Mouse (Mus musculus) liver, embryonic 13.5 days (tissue): ENCODE results near the gene Gm10642. TPM values are rescaled to one million over a fixed set of nuclear protein-coding genes. Genes with fewer than 3 reads are reported as not detected.

Experiments used
- ATAC-seq: fragments of 200-750 bp; cut with Nextera tagmentation; 2 replicates; pipeline ENCODE4 v1.8.0; 2017; ENCODE audit warnings: low read depth, mild to moderate bottlenecking, moderate number of reproducible peaks, moderate library complexity
- DNase-seq: peaks from one replicate; pipeline ENCODE4 v3.0.0; 2022
- H3K27ac ChIP-seq: fragments of 300-500 bp; sonication (generic); 2 replicates; pipeline ENCODE4 v1.5.1; 2015; ENCODE audit warnings: moderate library complexity, mild to moderate bottlenecking, inconsistent platforms
- H3K27me3 ChIP-seq: fragments of 300-500 bp; sonication (generic); 2 replicates; pipeline ENCODE4 v1.6.1; 2015; ENCODE audit warnings: mild to moderate bottlenecking, inconsistent platforms
- H3K36me3 ChIP-seq: fragments of 300-500 bp; sonication (generic); 2 replicates; pipeline ENCODE4 v1.6.1; 2015; ENCODE audit warnings: mild to moderate bottlenecking, inconsistent platforms
- H3K4me1 ChIP-seq: fragments of 300-500 bp; sonication (generic); replicated peaks from 2 replicates; pipeline ENCODE4 v1.6.1; 2015; ENCODE audit warnings: inconsistent platforms
- H3K4me2 ChIP-seq: fragments of 300-500 bp; sonication (generic); 2 replicates; pipeline ENCODE4 v1.6.1; 2015; ENCODE audit warnings: inconsistent platforms, mild to moderate bottlenecking, moderate library complexity
- H3K4me3 ChIP-seq: fragments of 300-500 bp; sonication (generic); replicated peaks from 2 replicates; pipeline ENCODE4 v1.5.1; 2015; ENCODE audit warnings: mild to moderate bottlenecking, inconsistent platforms
- H3K9ac ChIP-seq: fragments of 300-500 bp; sonication (generic); 2 replicates; pipeline ENCODE4 v1.6.1; 2015; ENCODE audit warnings: mild to moderate bottlenecking, inconsistent platforms
- H3K9me3 ChIP-seq: fragments of 300-500 bp; sonication (generic); replicated peaks from 2 replicates; pipeline ENCODE4 v1.6.1; 2016; ENCODE audit warnings: inconsistent platforms
- WGBS: fragments of 180-500 bp; shearing (Covaris S2); methylation state at CpG from one replicate; pipeline ENCODE4 v1.1.7; 2015; ENCODE audit not compliant: insufficient replicate concordance; 5-methylcytosine and 5-hydroxymethylcytosine counted together
- polyA plus RNA-seq: library from polyadenylated mRNA; unstranded; fragments of >200 nt; fragmentation: Nextera tagmentation; extraction: Ambion mirVana; gene quantifications from 2 replicates; pipeline ENCODE4 v1.2.1, GENCODE M21; 2015

Gene Gm10642
- 0.71 and 1.0 TPM in 2 replicates for polyA plus RNA-seq

DNA sequence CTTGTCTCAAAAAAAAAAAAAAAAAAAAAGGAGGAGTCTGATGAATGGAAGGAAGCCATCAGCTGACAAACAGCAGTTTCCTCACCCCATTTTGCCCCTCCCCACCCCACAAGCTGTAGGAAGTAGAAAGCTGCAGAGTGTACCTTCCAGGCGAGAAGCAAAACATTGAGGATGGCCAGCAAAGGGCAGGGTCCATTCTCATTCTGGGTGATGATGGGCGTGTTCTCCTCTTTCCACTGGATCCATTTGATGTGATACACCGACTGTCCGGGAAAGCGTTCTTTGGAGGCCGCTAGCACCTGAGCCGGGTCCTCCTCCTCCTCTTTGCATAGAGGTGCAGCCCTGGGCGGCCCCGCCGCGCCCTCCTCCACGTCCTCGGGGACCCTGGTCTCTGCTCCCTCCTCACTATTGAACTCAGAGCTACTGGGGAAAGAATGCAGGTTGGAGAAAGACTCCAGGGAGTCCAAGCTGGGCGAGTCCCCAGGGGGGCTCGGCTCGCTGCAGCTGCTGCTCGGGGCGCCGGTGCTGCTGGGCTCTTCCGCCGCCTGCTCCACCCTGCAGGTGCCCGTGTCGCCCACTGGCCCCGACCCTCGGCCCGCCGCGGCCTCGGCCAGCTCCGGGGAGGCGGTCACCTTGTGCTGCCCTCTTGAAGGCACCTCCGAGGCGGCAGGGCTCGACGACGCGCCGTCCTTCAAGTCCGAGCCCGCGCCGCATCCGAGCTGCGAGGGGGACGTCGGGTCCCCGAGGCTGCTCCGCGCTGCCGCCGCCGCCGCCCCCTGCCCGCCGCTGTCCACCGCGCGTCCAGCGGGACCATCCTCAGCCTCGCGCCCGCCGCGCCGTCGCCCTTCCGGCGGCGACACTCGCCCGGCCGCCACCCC is at the start of gene Gm10642:
Gene Gm10642, plus strand, starts transcription at position 122 of the 878 bp plus-strand sequence.
- peak within 1 kb of the TSS; percentile 95 for H3K9ac ChIP-seq
- peaks cover 57% of the 10 kb centered on the region for H3K4me1 ChIP-seq
- H3K9me3 ChIP-seq: no peaks in the 10 kb centered on the region
- H3K27me3 ChIP-seq: no peaks in the 10 kb centered on the region
- peak within 1 kb of the TSS; percentile 96 for H3K27ac ChIP-seq
- H3K4me3 ChIP-seq: peak within 1 kb of the TSS; percentile 78
- 0% methylated on average over 49 of the region's 72 CpGs for WGBS
- DNase-seq: peak; percentile 42
- peak within 1 kb of the TSS; percentile 70 for H3K4me2 ChIP-seq
- peak; percentile 43 for ATAC-seq
- H3K36me3 ChIP-seq: peaks cover 12% of the 10 kb centered on the region

DNA sequence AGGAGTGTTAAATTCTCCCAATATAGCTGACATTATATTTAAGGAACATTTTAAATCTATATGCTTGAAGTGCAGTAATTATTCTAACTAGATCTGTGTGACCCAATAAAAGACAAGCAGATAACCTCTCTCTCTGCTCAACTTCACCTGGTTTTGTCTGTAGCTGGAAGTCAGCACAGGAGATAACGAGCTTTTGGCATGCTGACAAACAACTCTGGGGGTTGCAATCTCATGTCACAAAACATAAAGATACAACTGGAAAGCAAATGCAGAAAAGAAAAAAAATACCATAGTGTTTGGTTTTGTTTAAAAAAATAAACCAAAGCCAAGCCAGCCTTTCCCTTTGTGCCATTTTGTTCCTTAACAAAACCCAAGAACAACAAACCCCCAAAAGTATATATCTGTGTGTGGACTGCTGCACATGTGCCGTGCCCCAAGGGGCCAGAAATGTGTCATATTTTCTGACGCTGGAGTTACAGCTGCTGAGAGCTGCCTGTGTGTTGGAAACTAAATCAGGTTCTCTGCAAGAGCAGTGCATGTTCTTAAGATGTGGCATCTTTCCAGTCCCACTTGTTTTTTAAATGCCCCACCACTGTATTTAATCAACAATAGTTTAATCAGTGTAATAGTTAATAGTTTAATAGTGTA is 44.9 kb upstream of the Gm10642 start:
- WGBS: 80% methylated on average over 3 of the region's 3 CpGs
- DNase-seq (no peak), ATAC-seq (no peak)
- peaks cover 92% of the 10 kb centered on the region for H3K36me3 ChIP-seq
- H3K9ac ChIP-seq: no peak overlapping the region
- no peaks in the 10 kb centered on the region for H3K9me3 ChIP-seq
- H3K27ac ChIP-seq: no peak overlapping the region
- H3K4me3 ChIP-seq: no peak overlapping the region
- no peaks in the 10 kb centered on the region for H3K27me3 ChIP-seq
- H3K4me1 ChIP-seq: no peaks in the 10 kb centered on the region
- no peak overlapping the region for H3K4me2 ChIP-seq

DNA sequence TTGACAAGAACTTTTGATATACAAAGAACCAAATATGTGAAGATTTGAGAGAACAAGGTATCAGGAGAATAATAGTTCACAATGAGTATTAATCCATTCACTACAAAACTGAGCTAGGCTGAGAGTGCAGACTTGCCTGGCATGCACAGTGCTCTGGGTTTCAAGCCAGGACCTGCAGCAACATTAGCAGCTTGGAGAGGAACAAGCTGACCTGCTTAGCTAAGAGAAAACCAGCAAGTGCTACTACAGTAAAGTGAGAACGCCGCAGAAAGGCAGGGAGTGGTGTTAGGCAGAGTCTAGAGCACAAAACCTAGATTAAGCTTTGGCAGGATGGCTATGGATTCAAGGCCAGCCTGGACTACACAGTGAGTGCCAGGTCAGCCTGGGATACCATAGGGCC is 26.3 kb upstream of the Gm10642 start:
- no peak for ATAC-seq
- peaks cover 47% of the 10 kb centered on the region for H3K36me3 ChIP-seq
- WGBS: 79% methylated on average over 2 of the region's 2 CpGs
- no peak for DNase-seq
- H3K9me3 ChIP-seq: no peaks in the 10 kb centered on the region
- no peak overlapping the region for H3K9ac ChIP-seq
- H3K27me3 ChIP-seq: no peaks in the 10 kb centered on the region
- 0 out of 2 replicates have a peak, but pooled peaks cover 6% of the 10 kb centered on the region for H3K4me1 ChIP-seq
- no peak overlapping the region for H3K4me3 ChIP-seq
- no peak overlapping the region for H3K27ac ChIP-seq
- H3K4me2 ChIP-seq: no peak overlapping the region

DNA sequence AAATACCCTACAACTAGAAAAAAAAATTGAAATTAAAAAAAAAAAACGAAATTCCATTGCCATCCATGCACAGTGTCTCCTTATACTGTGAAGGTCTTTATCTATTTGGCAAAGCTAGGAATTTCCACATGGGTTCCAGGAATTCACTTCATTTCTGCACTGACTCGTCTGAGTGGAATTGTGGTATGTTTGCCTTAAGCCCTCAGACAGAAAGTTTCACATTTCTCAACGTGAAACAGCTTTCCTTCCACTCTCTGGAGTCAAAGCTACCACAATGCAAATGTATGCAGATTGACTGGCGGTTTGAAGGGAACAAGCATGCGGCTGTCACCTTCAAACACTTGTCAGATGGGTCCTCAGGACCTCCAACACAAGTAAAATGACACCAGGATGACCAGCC is 24.4 kb upstream of the Gm10642 start:
- Histone ChIP-seq H3K4me2 (no peak overlapping the region), H3K4me1 (0 out of 2 replicates have a peak, but pooled peaks cover 6% of the 10 kb centered on the region), H3K36me3 (peaks cover 37% of the 10 kb centered on the region), H3K4me3 (no peak overlapping the region), H3K9ac (no peak overlapping the region), H3K27me3 (no peaks in the 10 kb centered on the region), H3K9me3 (no peaks in the 10 kb centered on the region), H3K27ac (no peak overlapping the region; the same call in 1 of the 2 replicates)
- ATAC-seq (no peak), DNase-seq (no peak)
- 43% methylated on average over 5 of the region's 5 CpGs for WGBS

DNA sequence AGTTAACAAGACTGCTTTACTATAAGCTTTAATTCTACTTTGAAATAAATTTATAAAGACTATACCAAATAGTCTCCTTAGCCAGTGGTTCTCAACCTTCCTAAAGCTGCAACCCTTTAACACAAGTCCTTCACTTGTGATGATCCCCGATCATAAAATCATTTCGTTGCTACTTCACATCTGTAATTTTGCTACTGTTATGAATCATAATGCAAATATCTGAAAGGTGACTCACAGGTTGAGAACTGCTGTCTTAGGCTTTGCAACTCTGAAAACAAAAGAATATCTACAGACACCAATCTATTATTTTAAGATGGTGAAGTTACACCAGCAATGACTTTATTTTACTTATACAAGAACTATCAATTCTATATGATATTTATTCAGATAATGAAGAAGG is 19.3 kb upstream of the Gm10642 start:
- H3K9me3 ChIP-seq: no peaks in the 10 kb centered on the region
- H3K4me2 ChIP-seq: no peak overlapping the region
- no peak for DNase-seq
- H3K36me3 ChIP-seq: peaks cover 32% of the 10 kb centered on the region
- H3K9ac ChIP-seq: no peak overlapping the region
- no peak overlapping the region for H3K4me3 ChIP-seq
- no peaks in the 10 kb centered on the region for H3K27me3 ChIP-seq
- no peak overlapping the region for H3K27ac ChIP-seq
- WGBS: 84% methylated on average over 2 of the region's 2 CpGs
- no peak for ATAC-seq
- H3K4me1 ChIP-seq: peaks cover 1% of the 10 kb centered on the region; the same call in 1 of the 2 replicates

DNA sequence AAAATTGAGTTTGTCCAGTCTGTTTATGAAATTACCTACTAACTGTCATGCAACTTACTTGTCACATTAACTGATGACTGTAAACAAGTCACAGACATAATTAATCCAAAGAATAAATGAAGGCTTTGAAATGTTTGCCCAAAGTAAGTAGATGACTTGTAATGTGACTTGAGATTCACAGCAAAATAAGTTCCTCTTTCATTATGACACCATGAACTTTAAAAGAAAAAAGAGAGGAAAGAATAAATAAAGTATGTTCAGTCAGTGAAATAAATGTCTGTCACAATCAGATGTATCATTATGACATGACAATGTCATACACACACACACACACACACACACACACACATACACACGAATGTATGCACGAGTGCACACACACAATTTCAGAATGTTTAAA is 5.8 kb upstream of the Gm10642 start:
- H3K4me3 ChIP-seq: no peak overlapping the region
- H3K4me1 ChIP-seq: peaks cover 43% of the 10 kb centered on the region
- no peak overlapping the region for H3K9ac ChIP-seq
- no peak overlapping the region for H3K4me2 ChIP-seq
- no peak overlapping the region for H3K27ac ChIP-seq
- ATAC-seq: no peak
- DNase-seq: no peak
- H3K27me3 ChIP-seq: no peaks in the 10 kb centered on the region
- no peaks in the 10 kb centered on the region for H3K9me3 ChIP-seq
- 66% methylated on average over 2 of the region's 2 CpGs for WGBS
- H3K36me3 ChIP-seq: peaks cover 27% of the 10 kb centered on the region

DNA sequence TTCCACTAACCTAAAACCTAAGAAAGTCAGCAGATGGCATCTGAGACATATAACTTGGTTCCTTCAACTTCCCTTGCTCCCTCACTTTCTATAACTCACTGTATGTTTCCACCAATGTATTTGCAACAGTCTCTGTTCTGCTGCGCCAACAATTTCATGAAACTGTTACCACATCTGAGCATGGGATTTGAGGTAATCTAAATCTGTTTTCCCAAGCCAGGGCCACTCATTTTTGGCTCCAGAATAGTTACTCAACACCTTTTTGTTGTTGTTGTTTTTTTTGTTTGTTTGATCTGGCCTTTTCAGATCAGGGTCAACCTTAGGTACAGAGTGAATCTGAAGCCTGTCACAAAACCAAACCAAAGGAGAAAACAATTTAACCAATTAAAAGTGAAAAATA is 5.1 kb upstream of the Gm10642 start:
- Histone ChIP-seq H3K36me3 (peaks cover 27% of the 10 kb centered on the region), H3K27me3 (no peaks in the 10 kb centered on the region), H3K9me3 (no peaks in the 10 kb centered on the region), H3K4me1 (peaks cover 47% of the 10 kb centered on the region), H3K27ac (no peak overlapping the region), H3K4me2 (no peak overlapping the region), H3K4me3 (no peak overlapping the region), H3K9ac (no peak overlapping the region)
- DNase-seq (no peak), ATAC-seq (no peak)
- 86% methylated on average over 1 of the region's 1 CpGs for WGBS

DNA sequence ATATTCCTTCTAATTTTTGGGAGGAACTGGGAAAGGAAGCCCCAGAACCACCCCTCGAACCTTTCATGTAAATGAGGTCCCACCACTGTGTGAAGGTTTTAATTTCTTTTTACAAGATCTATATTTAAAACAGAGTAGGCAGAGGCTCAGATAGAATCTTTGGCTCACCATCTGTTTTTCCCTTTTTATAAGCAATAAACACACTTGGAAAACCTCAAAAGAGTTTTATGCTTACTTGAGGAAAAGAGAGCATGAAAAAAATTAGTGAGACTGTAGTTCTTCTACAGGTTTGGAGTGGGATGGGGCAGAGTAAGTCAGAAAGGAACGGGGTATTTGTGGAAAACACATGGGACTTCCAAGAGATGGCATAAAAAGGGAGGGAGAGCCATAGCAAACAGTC is 3.8 kb upstream of the Gm10642 start:
- WGBS: 77% methylated on average over 2 of the region's 2 CpGs
- H3K4me2 ChIP-seq: peak overlapping the region; percentile 70

DNA sequence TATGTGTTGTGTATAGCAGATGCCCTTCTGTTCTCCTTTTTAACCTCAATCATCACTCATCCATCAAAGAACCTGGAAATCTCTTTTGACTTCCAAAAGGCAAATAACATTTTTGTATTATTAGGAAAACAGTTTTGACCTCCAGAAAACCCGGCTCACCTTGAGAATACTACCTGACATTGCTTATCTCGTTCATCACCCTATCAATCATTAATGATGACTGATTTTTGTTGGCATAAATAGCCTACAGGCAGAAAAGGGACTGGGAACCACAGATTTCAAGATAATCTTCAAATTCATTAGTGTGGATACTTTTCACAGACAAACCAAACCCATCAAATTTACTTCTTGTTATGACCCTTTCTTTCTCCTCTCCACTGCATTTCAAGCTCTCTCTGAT is 2.2 kb upstream of the Gm10642 start:
- H3K27me3 ChIP-seq: no peaks in the 10 kb centered on the region
- DNase-seq: no peak
- peak overlapping the region; percentile 95 for H3K9ac ChIP-seq
- peak overlapping the region; percentile 70 for H3K4me2 ChIP-seq
- peaks cover 27% of the 10 kb centered on the region for H3K36me3 ChIP-seq
- H3K9me3 ChIP-seq: no peaks in the 10 kb centered on the region
- H3K27ac ChIP-seq: 0 out of 2 replicates have a peak overlapping the region, but pooled peaks have one; percentile 31
- WGBS: 61% methylated on average over 2 of the region's 2 CpGs
- peak overlapping the region; percentile 78 for H3K4me3 ChIP-seq
- ATAC-seq: no peak
- peaks cover 50% of the 10 kb centered on the region for H3K4me1 ChIP-seq

More for the DNA sequence above, 3.8 kb upstream of the Gm10642 start:
- Histone ChIP-seq H3K9ac (no peak overlapping the region; the same call in 1 of the 2 replicates), H3K4me1 (peaks cover 47% of the 10 kb centered on the region), H3K4me3 (0 out of 2 replicates have a peak overlapping the region, but pooled peaks have one; percentile 78), H3K36me3 (peaks cover 27% of the 10 kb centered on the region), H3K27ac (no peak overlapping the region), H3K27me3 (no peaks in the 10 kb centered on the region), H3K9me3 (no peaks in the 10 kb centered on the region)
- DNase-seq (no peak), ATAC-seq (no peak)

DNA sequence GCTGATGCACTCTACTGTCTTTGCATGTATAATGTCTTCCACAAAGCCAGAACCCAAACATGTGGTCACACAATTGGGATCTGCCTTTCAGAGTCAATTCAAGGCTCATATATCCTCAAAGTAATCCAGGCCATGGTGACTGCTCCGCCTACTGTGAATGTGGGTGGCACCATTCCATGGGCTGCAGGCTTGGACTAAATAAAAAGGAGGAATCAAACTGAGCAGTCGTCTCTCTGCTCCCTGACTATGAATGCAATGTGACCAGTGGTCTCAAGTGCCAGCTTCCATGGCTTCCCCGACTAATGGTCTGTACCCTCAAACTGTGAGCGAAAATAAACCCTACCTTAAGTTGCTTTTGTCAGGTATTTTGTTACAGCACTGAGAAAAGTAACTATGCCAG is 1.6 kb upstream of the Gm10642 start:
- H3K4me1 ChIP-seq: peaks cover 54% of the 10 kb centered on the region
- H3K9me3 ChIP-seq: no peaks in the 10 kb centered on the region
- 72% methylated on average over 4 of the region's 4 CpGs for WGBS
- ATAC-seq: no peak
- peak overlapping the region; percentile 95 for H3K9ac ChIP-seq
- peak overlapping the region; percentile 70 for H3K4me2 ChIP-seq
- H3K27me3 ChIP-seq: no peaks in the 10 kb centered on the region
- peak overlapping the region; percentile 78 for H3K4me3 ChIP-seq
- H3K27ac ChIP-seq: peak overlapping the region; percentile 11
- H3K36me3 ChIP-seq: peaks cover 24% of the 10 kb centered on the region
- no peak for DNase-seq

DNA sequence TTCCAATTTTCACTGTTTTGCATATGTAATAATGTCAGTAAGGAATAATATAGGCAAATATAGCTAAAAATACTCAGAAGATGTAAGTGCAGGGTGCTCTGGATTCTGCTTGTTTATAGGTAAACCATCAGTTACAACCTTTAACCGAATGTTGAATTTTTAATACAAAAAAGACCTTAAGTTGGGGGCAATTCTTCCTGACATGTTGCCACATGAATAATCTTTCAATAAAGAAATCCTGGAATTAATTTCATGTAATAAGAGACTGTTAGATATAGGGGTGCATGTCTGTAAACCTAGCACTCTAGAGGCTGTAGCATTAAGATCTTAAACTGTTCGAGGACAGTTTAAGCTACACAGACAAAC is 304 bp upstream of the Gm10642 start:
- Histone ChIP-seq H3K4me1 (peaks cover 60% of the 10 kb centered on the region), H3K4me2 (peak overlapping the region; percentile 70), H3K27ac (peak overlapping the region; percentile 96), H3K9me3 (no peaks in the 10 kb centered on the region), H3K9ac (peak overlapping the region; percentile 95), H3K36me3 (peaks cover 17% of the 10 kb centered on the region), H3K27me3 (no peaks in the 10 kb centered on the region), H3K4me3 (peak overlapping the region; percentile 78)
- WGBS: 35% methylated on average over 2 of the region's 2 CpGs
- DNase-seq (no peak), ATAC-seq (no peak)
